Mouse (Mus musculus): ENCODE measurements around the gene Ski.

GRCm38 (mm10) chr4:155252253-155252652 is 29.9 kb upstream of the Ski start:
- TF ChIP-seq CTCF (IDR thresholded peaks at IDR 0.05; ENCODE audit: low read depth, low read length) (no peak), POLR2A (IDR thresholded peaks at IDR 0.05; ENCODE audit: extremely low read depth, insufficient read depth, low read length) (no peak)
